Mouse (Mus musculus) liver, embryonic 18 days (tissue): ENCODE data around the gene Stard13. TPM values are rescaled to one million over a fixed set of nuclear protein-coding genes. Genes with fewer than 3 reads are reported as not detected.

Source experiments
- polyA plus RNA-seq: library from polyadenylated mRNA; depleted of rRNA; stranded (reverse); fragments of >200 nt; gene quantifications from 2 replicates; pipeline ENCODE4 v1.2.3, GENCODE M21; 2012; rRNA removed

The Stard13 gene
- polyA plus RNA-seq, result 1.8 TPM in 2 replicates

DNA sequence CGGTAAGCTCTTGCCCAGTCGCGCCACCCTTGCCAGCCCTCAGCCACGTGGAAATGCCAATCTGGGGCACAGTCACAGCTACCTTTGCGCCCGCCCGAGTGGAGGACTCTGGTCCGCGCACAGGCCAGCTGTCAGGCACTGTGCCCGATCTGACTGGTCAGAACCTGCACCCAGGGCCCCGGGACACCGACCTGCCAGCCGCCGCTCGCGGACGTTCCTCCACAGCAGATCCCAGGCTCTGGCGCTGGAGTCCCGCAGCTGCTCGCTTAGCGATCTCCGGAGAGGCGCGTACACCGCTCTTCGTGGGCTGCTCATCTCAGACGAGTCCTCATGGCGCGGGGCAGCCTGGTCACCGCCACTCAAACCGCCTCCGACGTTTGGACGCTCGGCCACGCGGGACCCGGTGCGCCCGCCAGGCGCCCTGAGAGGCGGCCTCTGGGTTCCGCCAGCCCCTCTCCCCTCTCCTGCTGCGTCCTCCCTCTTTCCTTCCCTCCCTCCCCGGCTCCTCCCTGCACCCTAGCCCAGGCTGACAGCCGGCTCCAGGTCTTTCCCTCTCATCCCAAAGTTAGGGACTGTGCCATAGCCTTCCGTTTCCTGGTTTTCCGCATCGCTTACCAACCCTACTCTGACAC is at the start of gene Stard13:
Stard13 (minus strand) TSS at position 437 of the 632 bp plus-strand sequence.

Other genes with a start within 250 kb of the Stard13 start
- not detected in 2 replicates for gene Gm42906, start 194.3 kb upstream of the Stard13 start, polyA plus RNA-seq